Mouse (Mus musculus) hindbrain, embryonic 10.5 days (tissue): ENCODE results near the gene Hhat. TPM values are rescaled to one million over a fixed set of nuclear protein-coding genes. Genes with fewer than 3 reads are reported as not detected.

ENCODE experiments used
- DNase-seq: peaks from one replicate; pipeline ENCODE4 v3.0.0-alpha.2; 2017; ENCODE audit warnings: low spot score
- H3K27ac ChIP-seq: fragments of 300-500 bp; sonication (generic); 2 replicates; pipeline ENCODE4 v1.5.1; 2016; ENCODE audit warnings: mild to moderate bottlenecking, moderate library complexity
- H3K27me3 ChIP-seq: fragments of 300-500 bp; sonication (generic); 2 replicates; pipeline ENCODE4 v1.6.1; 2016; ENCODE audit warnings: mild to moderate bottlenecking; ENCODE audit not compliant: poor library complexity, insufficient read depth, severe bottlenecking
- H3K36me3 ChIP-seq: fragments of 300-500 bp; sonication (generic); 2 replicates; pipeline ENCODE4 v1.6.1; 2016; ENCODE audit warnings: mild to moderate bottlenecking, moderate library complexity
- H3K4me1 ChIP-seq: fragments of 300-500 bp; sonication (generic); replicated peaks from 2 replicates; pipeline ENCODE4 v1.6.1; 2016; ENCODE audit warnings: mild to moderate bottlenecking
- H3K4me3 ChIP-seq: fragments of 300-500 bp; sonication (generic); 2 replicates; pipeline ENCODE4 v1.5.1; 2016; ENCODE audit warnings: mild to moderate bottlenecking, moderate library complexity
- H3K9me3 ChIP-seq: fragments of 300-500 bp; sonication (generic); 2 replicates; pipeline ENCODE4 v1.6.1; 2016; ENCODE audit warnings: mild to moderate bottlenecking, moderate library complexity
- WGBS: fragments of 180-500 bp; shearing (Covaris S2); methylation state at CpG from one replicate; pipeline ENCODE4 v1.1.7; 2016; 5-methylcytosine and 5-hydroxymethylcytosine counted together
- polyA plus RNA-seq: library from polyadenylated mRNA; unstranded; fragments of >200 nt; fragmentation: Nextera tagmentation; extraction: Ambion mirVana; gene quantifications from 2 replicates; pipeline ENCODE4 v1.2.1, GENCODE M21; 2016

The Hhat gene
- polyA plus RNA-seq, 1 experiment from 2014 or later = 8.9 TPM

GRCm38 (mm10) chr1:192512821-192513220, 258.2 kb downstream of the Hhat start:
- DNase-seq = no peak
- WGBS = 98% methylated on average over 1 of the region's 1 CpGs
- Histone ChIP-seq H3K4me1 (no peaks in the 10 kb centered on the region), H3K36me3 (no peaks in the 10 kb centered on the region), H3K27ac (no peak overlapping the region), H3K27me3 (no peaks in the 10 kb centered on the region), H3K4me3 (no peak overlapping the region), H3K9me3 (no peaks in the 10 kb centered on the region)

GRCm38 (mm10) chr1:192503651-192504050, 267.4 kb downstream of the Hhat start:
- no peaks in the 10 kb centered on the region for H3K36me3 ChIP-seq
- 90% methylated on average over 4 of the region's 4 CpGs for WGBS
- DNase-seq = no peak

GRCm38 (mm10) chr1:192502835-192503234, 268.2 kb downstream of the Hhat start:
- no peak overlapping the region for H3K27ac ChIP-seq
- H3K9me3 ChIP-seq = no peaks in the 10 kb centered on the region
- DNase-seq = no peak
- H3K4me3 ChIP-seq = no peak overlapping the region
- no peaks in the 10 kb centered on the region for H3K4me1 ChIP-seq
- no peaks in the 10 kb centered on the region for H3K36me3 ChIP-seq
- H3K27me3 ChIP-seq = no peaks in the 10 kb centered on the region

More at GRCm38 (mm10) chr1:192503651-192504050, 267.4 kb downstream of the Hhat start:
- no peaks in the 10 kb centered on the region for H3K4me1 ChIP-seq
- H3K4me3 ChIP-seq = no peak overlapping the region
- H3K27ac ChIP-seq = no peak overlapping the region
- H3K27me3 ChIP-seq = no peaks in the 10 kb centered on the region
- no peaks in the 10 kb centered on the region for H3K9me3 ChIP-seq

- Histone ChIP-seq H3K4me1 (no peaks in the 10 kb centered on the region), H3K36me3 (no peaks in the 10 kb centered on the region), H3K4me3 (no peak overlapping the region), H3K9me3 (no peaks in the 10 kb centered on the region), H3K27ac (no peak overlapping the region), H3K27me3 (no peaks in the 10 kb centered on the region)
- DNase-seq = no peak
- WGBS = 88% methylated on average over 9 of the region's 9 CpGs
Measured at GRCm38 (mm10) chr1:192502016-192502415, 269.0 kb downstream of the Hhat start.

GRCm38 (mm10) chr1:192497505-192497904, 273.5 kb downstream of the Hhat start:
- Histone ChIP-seq H3K36me3 (no peaks in the 10 kb centered on the region), H3K9me3 (no peaks in the 10 kb centered on the region), H3K27ac (no peak overlapping the region), H3K4me3 (no peak overlapping the region), H3K4me1 (no peaks in the 10 kb centered on the region), H3K27me3 (no peaks in the 10 kb centered on the region)
- DNase-seq = no peak
- WGBS = 88% methylated on average over 2 of the region's 2 CpGs

GRCm38 (mm10) chr1:192489908-192490825, 280.9 kb downstream of the Hhat start:
- H3K27me3 ChIP-seq = no peaks in the 10 kb centered on the region
- peaks cover 6% of the 10 kb centered on the region; the same call in 1 of the 2 replicates for H3K4me1 ChIP-seq
- no peak overlapping the region for H3K4me3 ChIP-seq
- H3K36me3 ChIP-seq = no peaks in the 10 kb centered on the region
- DNase-seq = no peak
- no peaks in the 10 kb centered on the region for H3K9me3 ChIP-seq
- no peak overlapping the region for H3K27ac ChIP-seq
- WGBS = 79% methylated on average over 13 of the region's 13 CpGs

GRCm38 (mm10) chr1:192487571-192487970, 283.5 kb downstream of the Hhat start:
- no peak overlapping the region for H3K4me3 ChIP-seq
- peaks cover 6% of the 10 kb centered on the region; the same call in 1 of the 2 replicates for H3K4me1 ChIP-seq
- H3K36me3 ChIP-seq = no peaks in the 10 kb centered on the region
- H3K27me3 ChIP-seq = no peaks in the 10 kb centered on the region
- H3K9me3 ChIP-seq = no peaks in the 10 kb centered on the region
- 93% methylated on average over 11 of the region's 11 CpGs for WGBS
- no peak for DNase-seq
- H3K27ac ChIP-seq = no peak overlapping the region

- WGBS = 86% methylated on average over 3 of the region's 3 CpGs
- no peak overlapping the region for H3K4me3 ChIP-seq
- H3K9me3 ChIP-seq = no peaks in the 10 kb centered on the region
- no peaks in the 10 kb centered on the region for H3K27me3 ChIP-seq
- no peaks in the 10 kb centered on the region for H3K36me3 ChIP-seq
- peaks cover 6% of the 10 kb centered on the region; the same call in 1 of the 2 replicates for H3K4me1 ChIP-seq
- DNase-seq = no peak
- H3K27ac ChIP-seq = no peak overlapping the region
Measured at GRCm38 (mm10) chr1:192485030-192485429, 286.0 kb downstream of the Hhat start.

- Histone ChIP-seq H3K27ac (no peak overlapping the region), H3K4me3 (no peak overlapping the region), H3K27me3 (no peaks in the 10 kb centered on the region), H3K36me3 (no peaks in the 10 kb centered on the region), H3K9me3 (no peaks in the 10 kb centered on the region), H3K4me1 (no peaks in the 10 kb centered on the region)
- no peak for DNase-seq
Measured at GRCm38 (mm10) chr1:192481446-192481845, 289.6 kb downstream of the Hhat start.

- no peaks in the 10 kb centered on the region for H3K27me3 ChIP-seq
- no peaks in the 10 kb centered on the region for H3K9me3 ChIP-seq
- H3K4me1 ChIP-seq = no peaks in the 10 kb centered on the region
- DNase-seq = no peak
- WGBS = 87% methylated on average over 8 of the region's 8 CpGs
- H3K27ac ChIP-seq = no peak overlapping the region
- no peaks in the 10 kb centered on the region for H3K36me3 ChIP-seq
- H3K4me3 ChIP-seq = no peak overlapping the region
Measured at GRCm38 (mm10) chr1:192480072-192480784, 290.8 kb downstream of the Hhat start.

- 87% methylated on average over 5 of the region's 5 CpGs for WGBS
- Histone ChIP-seq H3K4me3 (no peak overlapping the region), H3K9me3 (no peaks in the 10 kb centered on the region), H3K27ac (no peak overlapping the region), H3K36me3 (no peaks in the 10 kb centered on the region), H3K27me3 (no peaks in the 10 kb centered on the region), H3K4me1 (no peaks in the 10 kb centered on the region)
- DNase-seq = no peak
Measured at GRCm38 (mm10) chr1:192478176-192478575, 292.8 kb downstream of the Hhat start.

GRCm38 (mm10) chr1:192477556-192477955, 293.5 kb downstream of the Hhat start:
- DNase-seq = no peak
- no peaks in the 10 kb centered on the region for H3K9me3 ChIP-seq

GRCm38 (mm10) chr1:192476704-192477103, 294.3 kb downstream of the Hhat start:
- 79% methylated on average over 7 of the region's 7 CpGs for WGBS
- DNase-seq = no peak
- Histone ChIP-seq H3K4me3 (no peak overlapping the region), H3K36me3 (no peaks in the 10 kb centered on the region), H3K4me1 (no peaks in the 10 kb centered on the region), H3K9me3 (no peaks in the 10 kb centered on the region), H3K27me3 (no peaks in the 10 kb centered on the region), H3K27ac (no peak overlapping the region)

More at GRCm38 (mm10) chr1:192477556-192477955, 293.5 kb downstream of the Hhat start:
- Histone ChIP-seq H3K4me1 (no peaks in the 10 kb centered on the region), H3K36me3 (no peaks in the 10 kb centered on the region), H3K27me3 (no peaks in the 10 kb centered on the region), H3K4me3 (no peak overlapping the region), H3K27ac (no peak overlapping the region)
- WGBS = 84% methylated on average over 6 of the region's 6 CpGs
